Mouse (Mus musculus) C2C12 (cell line): ENCODE data around the gene Klhl35. TPM values are rescaled to one million over a fixed set of nuclear protein-coding genes. Genes with fewer than 3 reads are reported as not detected.

Experiments used
- H3K27me3 ChIP-seq: one replicate; pipeline ENCODE4 v1.6.1; 2011; ENCODE audit not compliant: control insufficient read depth, insufficient read depth, insufficient read length
- H3K36me3 ChIP-seq: one replicate; pipeline ENCODE4 v1.6.1; 2011; ENCODE audit not compliant: control insufficient read depth, insufficient read depth
- H3K4me3 ChIP-seq: one replicate; pipeline ENCODE4 v1.5.1; 2011; ENCODE audit warnings: mild to moderate bottlenecking, control low read depth; ENCODE audit not compliant: poor library complexity, insufficient read depth, severe bottlenecking
- H3K79me2 ChIP-seq: one replicate; pipeline ENCODE4 v1.6.1; 2011; ENCODE audit not compliant: control insufficient read depth, insufficient read depth
- H3K79me3 ChIP-seq: one replicate; pipeline ENCODE4 v1.6.1; 2011; ENCODE audit warnings: low read depth, control low read depth
- H3ac ChIP-seq: one replicate; pipeline ENCODE3; 2011; ENCODE audit warnings: low read depth; ENCODE audit not compliant: control insufficient read depth, insufficient read length
- CEBPB ChIP-seq: IDR thresholded peaks from one replicate; pipeline ENCODE4 v1.6.1; 2011; ENCODE audit warnings: low read depth, mild to moderate bottlenecking, control low read depth, moderate library complexity
- CTCF ChIP-seq: IDR thresholded peaks from one replicate; pipeline ENCODE4 v1.5.1; 2011; ENCODE audit not compliant: control insufficient read depth, insufficient read depth, insufficient read length
- FOSL1 ChIP-seq: IDR thresholded peaks from one replicate; pipeline ENCODE4 v1.8.0; 2011; ENCODE audit warnings: mild to moderate bottlenecking, low read length; ENCODE audit not compliant: poor library complexity, insufficient read depth, severe bottlenecking
- MAX ChIP-seq: IDR thresholded peaks from one replicate; pipeline ENCODE4 v1.6.1; 2011; ENCODE audit warnings: mild to moderate bottlenecking, control low read depth
- MYOD1 ChIP-seq: IDR thresholded peaks from one replicate; pipeline ENCODE4 v1.6.1; 2011; ENCODE audit warnings: low read depth; ENCODE audit not compliant: control insufficient read depth, insufficient read length
- MYOG ChIP-seq: IDR thresholded peaks from one replicate; pipeline ENCODE4 v1.6.1; 2011; ENCODE audit not compliant: control insufficient read depth, insufficient read length; ENCODE audit errors: extremely low read depth
- USF1 ChIP-seq: IDR thresholded peaks from one replicate; pipeline ENCODE4 v1.6.1; 2011; ENCODE audit warnings: low read depth, mild to moderate bottlenecking, control low read depth, moderate library complexity
- long read RNA-seq, 2 experiments: library from polyadenylated mRNA; unstranded; transcript quantifications; one replicate each; pipeline ENCODE4 v2.0.0; 2019 to 2020
- polyA plus RNA-seq: library from polyadenylated mRNA; unstranded; fragments of >200 nt; fragmentation: generic; extraction: Trizol; gene quantifications from one replicate; pipeline ENCODE4 v1.2.1, GENCODE M21; 2012; ENCODE audit warnings: missing spikeins

Gene Klhl35
- not detected for polyA plus RNA-seq
- long read RNA-seq, experiment 1, result 0 reads
- long read RNA-seq, experiment 2, result 0 reads

GRCm38 (mm10) chr7:99465811-99466210, at the start of gene Klhl35:
TSS of gene Klhl35 (plus strand) at chr7:99466004.
- Histone ChIP-seq H3ac (no peak within 1 kb of the TSS), H3K79me2 (no peaks in the 10 kb centered on the region), H3K36me3 (no peaks in the 10 kb centered on the region), H3K79me3 (no peaks in the 10 kb centered on the region), H3K4me3 (no peak within 1 kb of the TSS), H3K27me3 (no peaks in the 10 kb centered on the region)
- no peak for TF ChIP-seq MYOD1
- TF ChIP-seq MAX, result no peak
- TF ChIP-seq FOSL1, result no peak
- no peak for TF ChIP-seq CTCF
- no peak for TF ChIP-seq CEBPB
- no peak for TF ChIP-seq USF1
- no peak for TF ChIP-seq MYOG

GRCm38 (mm10) chr7:99419311-99419710, 46.5 kb upstream of the Klhl35 start:
- Histone ChIP-seq H3K4me3 (no peak overlapping the region), H3K79me2 (no peaks in the 10 kb centered on the region), H3K27me3 (no peaks in the 10 kb centered on the region), H3K79me3 (no peaks in the 10 kb centered on the region), H3K36me3 (no peaks in the 10 kb centered on the region), H3ac (no peak overlapping the region)
- TF ChIP-seq MYOD1, result no peak
- TF ChIP-seq MYOG, result no peak
- TF ChIP-seq USF1, result no peak
- no peak for TF ChIP-seq FOSL1
- TF ChIP-seq CTCF, result no peak
- no peak for TF ChIP-seq MAX
- TF ChIP-seq CEBPB, result no peak

GRCm38 (mm10) chr7:99421006-99421405, 44.8 kb upstream of the Klhl35 start:
- no peak for TF ChIP-seq CEBPB
- Histone ChIP-seq H3K36me3 (no peaks in the 10 kb centered on the region), H3ac (no peak overlapping the region)

GRCm38 (mm10) chr7:99424538-99425155, 41.2 kb upstream of the Klhl35 start:
- TF ChIP-seq MAX (no peak), MYOG (no peak), FOSL1 (no peak), CTCF (no peak), MYOD1 (no peak), USF1 (no peak), CEBPB (no peak)
- no peaks in the 10 kb centered on the region for H3K27me3 ChIP-seq
- no peaks in the 10 kb centered on the region for H3K79me2 ChIP-seq
- no peaks in the 10 kb centered on the region for H3K79me3 ChIP-seq
- H3K4me3 ChIP-seq, result no peak overlapping the region
- H3K36me3 ChIP-seq, result no peaks in the 10 kb centered on the region
- H3ac ChIP-seq, result no peak overlapping the region

More at GRCm38 (mm10) chr7:99421006-99421405, 44.8 kb upstream of the Klhl35 start:
- no peaks in the 10 kb centered on the region for H3K79me2 ChIP-seq
- no peak overlapping the region for H3K4me3 ChIP-seq
- no peaks in the 10 kb centered on the region for H3K79me3 ChIP-seq
- H3K27me3 ChIP-seq, result no peaks in the 10 kb centered on the region

GRCm38 (mm10) chr7:99425706-99426105, 40.1 kb upstream of the Klhl35 start:
- TF ChIP-seq FOSL1, result no peak
- no peak for TF ChIP-seq MYOG
- no peak for TF ChIP-seq USF1
- TF ChIP-seq CTCF, result no peak
- TF ChIP-seq MYOD1, result no peak
- TF ChIP-seq MAX, result no peak
- no peak for TF ChIP-seq CEBPB
- Histone ChIP-seq H3ac (no peak overlapping the region), H3K79me2 (no peaks in the 10 kb centered on the region), H3K27me3 (no peaks in the 10 kb centered on the region), H3K36me3 (no peaks in the 10 kb centered on the region), H3K79me3 (no peaks in the 10 kb centered on the region), H3K4me3 (no peak overlapping the region)

- H3K4me3 ChIP-seq, result no peak overlapping the region
- no peaks in the 10 kb centered on the region for H3K79me3 ChIP-seq
- H3ac ChIP-seq, result no peak overlapping the region
- TF ChIP-seq MAX (no peak), CTCF (no peak), USF1 (no peak), MYOD1 (no peak)
- no peaks in the 10 kb centered on the region for H3K79me2 ChIP-seq
- no peaks in the 10 kb centered on the region for H3K27me3 ChIP-seq
- no peaks in the 10 kb centered on the region for H3K36me3 ChIP-seq
Measured at GRCm38 (mm10) chr7:99427031-99427430, 38.8 kb upstream of the Klhl35 start.
